Mouse (Mus musculus): ENCODE data around the gene Ppp4r3a. TPM values are rescaled to one million over a fixed set of nuclear protein-coding genes. Genes with fewer than 3 reads are reported as not detected.
A peak's percentile ranks its signal among the peaks of the same experiment; 100 is the strongest.
"Not testable (repeated sequence)": the region's sequence is repeated elsewhere in the genome, so short reads cannot be mapped to it uniquely, and the experiment has no call there.

Gene Ppp4r3a
- 10 to 100 TPM; 70.1 to 76.8 TPM for total RNA-seq (2021)
- long read RNA-seq, experiment 1, full-length matches to known transcripts, result 4 of 17 reads
- long read RNA-seq, experiment 1, partial matches to known transcripts, result 1 of 17 reads
- long read RNA-seq, experiment 1, other reads (novel, unspliced or antisense), result 12 of 17 reads
- long read RNA-seq, experiment 2, full-length matches to known transcripts, result 18 of 48 reads
- long read RNA-seq, experiment 2, partial matches to known transcripts, result 13 of 48 reads
- long read RNA-seq, experiment 2, other reads (novel, unspliced or antisense), result 17 of 48 reads

GRCm38 (mm10) chr12:101083076-101083838 lies at the start of gene Ppp4r3a:
Ppp4r3a (minus strand) TSS chr12:101083702.
- peak; percentile 87 to 93 for DNase-seq (ENCODE audit: low spot score in 2 of 2)

GRCm38 (mm10) chr12:101123013-101123412 lies 39.5 kb upstream of the Ppp4r3a start:
- DNase-seq (ENCODE audit: low spot score in 2 of 2), result no peak

DNA sequence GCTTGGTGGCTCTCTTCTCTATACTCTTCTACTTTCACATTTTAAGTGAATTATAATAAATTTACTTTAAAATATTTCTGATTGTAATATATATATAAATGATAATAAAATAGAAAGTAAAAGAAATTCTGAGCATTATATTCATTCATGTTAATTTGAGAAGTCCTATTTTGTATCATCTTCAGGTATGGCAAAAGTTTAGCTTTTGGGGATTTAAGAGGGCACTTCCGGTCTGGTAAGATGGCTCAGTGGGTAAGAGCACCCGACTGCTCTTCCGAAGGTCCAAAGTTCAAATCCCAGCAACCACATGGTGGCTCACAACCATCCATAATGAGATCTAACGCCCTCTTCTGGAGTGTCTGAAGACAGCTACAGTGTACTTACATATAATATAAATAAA lies 38.6 kb upstream of the Ppp4r3a start:
- DNase-seq (ENCODE audit: low spot score in 2 of 2), result not testable (repeated sequence)

GRCm38 (mm10) chr12:101109794-101110585 lies 26.5 kb upstream of the Ppp4r3a start:
- not testable (repeated sequence) for DNase-seq (ENCODE audit: low spot score in 2 of 2)

DNA sequence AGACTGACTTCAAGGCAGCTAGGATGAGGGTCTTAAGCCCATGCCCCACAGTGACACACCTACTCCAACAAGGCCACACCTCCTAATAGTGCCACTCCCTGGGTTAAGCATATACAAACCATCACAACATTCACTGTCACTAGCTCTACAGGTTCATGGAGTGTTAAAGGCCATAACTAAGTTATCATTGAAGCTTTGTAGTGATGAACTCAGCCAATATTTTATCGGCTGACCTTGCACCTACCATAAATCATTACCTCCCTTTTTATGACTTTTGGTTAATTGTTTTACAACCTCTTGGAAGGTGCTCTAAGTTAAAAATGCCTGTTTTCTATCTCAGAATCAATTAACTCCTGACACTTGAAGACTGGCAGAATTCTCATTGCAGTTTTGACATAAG lies 24.2 kb upstream of the Ppp4r3a start:
- DNase-seq (ENCODE audit: low spot score in 2 of 2), result no peak

GRCm38 (mm10) chr12:101105571-101105970 lies 22.1 kb upstream of the Ppp4r3a start:
- no peak for DNase-seq (ENCODE audit: low spot score in 2 of 2)

GRCm38 (mm10) chr12:101102648-101103047 lies 19.1 kb upstream of the Ppp4r3a start:
- DNase-seq (ENCODE audit: low spot score in 2 of 2), result no peak

DNA sequence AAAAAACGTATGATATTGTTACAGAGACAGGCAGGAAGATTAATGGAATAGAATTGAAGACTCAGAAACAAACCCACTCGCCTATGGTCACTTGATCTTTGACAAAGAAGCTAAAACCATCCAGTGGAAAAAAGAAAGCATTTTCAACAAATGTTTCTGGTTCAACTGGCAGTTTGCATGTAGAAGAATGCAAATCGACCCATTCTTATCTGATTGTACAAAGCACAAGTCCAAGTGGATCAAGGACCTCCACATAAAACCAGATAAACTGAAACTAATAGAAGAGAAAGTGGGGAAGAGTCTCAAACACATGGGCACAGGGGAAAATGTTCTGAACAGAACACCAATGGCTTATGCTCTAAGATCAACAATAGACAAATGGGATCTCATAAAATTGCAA lies 10.2 kb upstream of the Ppp4r3a start:
- not testable (repeated sequence) for DNase-seq (ENCODE audit: low spot score in 2 of 2)

- DNase-seq (ENCODE audit: low spot score in 2 of 2), result no peak
These were observed 6.5 kb upstream of the Ppp4r3a start for GRCm38 (mm10) chr12:101089955-101090354.

DNA sequence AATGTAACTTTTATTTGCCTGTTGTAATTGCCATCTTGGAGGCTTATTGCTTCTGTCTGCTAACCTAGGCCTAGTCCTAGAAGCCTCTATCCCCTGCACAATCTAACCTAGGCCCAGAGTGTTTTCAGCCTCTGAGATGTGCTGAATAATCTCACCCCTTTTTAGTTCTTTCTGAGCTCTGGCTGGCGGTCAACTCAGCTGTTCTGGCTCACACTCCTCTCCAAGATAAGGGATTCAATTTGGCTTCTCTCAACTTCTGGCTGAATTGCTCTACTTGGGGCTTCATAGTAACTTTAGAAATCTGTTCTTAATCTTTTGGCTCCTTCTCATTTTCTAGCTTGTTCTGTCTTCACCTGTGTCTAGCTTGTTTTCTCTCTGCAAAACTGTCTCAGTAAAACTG lies 3.9 kb upstream of the Ppp4r3a start:
- no peak for DNase-seq (ENCODE audit: low spot score in 2 of 2)

- no peak for DNase-seq (ENCODE audit: low spot score in 2 of 2)
These were observed 1.6 kb upstream of the Ppp4r3a start for GRCm38 (mm10) chr12:101084881-101085666.

- no peak for DNase-seq (ENCODE audit: low spot score in 2 of 2)
These were observed 735 bp upstream of the Ppp4r3a start for GRCm38 (mm10) chr12:101084237-101084636.

- DNase-seq (ENCODE audit: low spot score in 2 of 2), result no peak
These were observed 315 bp upstream of the Ppp4r3a start for GRCm38 (mm10) chr12:101083839-101084195.

- DNase-seq (ENCODE audit: low spot score in 2 of 2), result peak; percentile 25 to 29
These were observed 1.0 kb downstream of the Ppp4r3a start for GRCm38 (mm10) chr12:101082296-101083075.

DNA sequence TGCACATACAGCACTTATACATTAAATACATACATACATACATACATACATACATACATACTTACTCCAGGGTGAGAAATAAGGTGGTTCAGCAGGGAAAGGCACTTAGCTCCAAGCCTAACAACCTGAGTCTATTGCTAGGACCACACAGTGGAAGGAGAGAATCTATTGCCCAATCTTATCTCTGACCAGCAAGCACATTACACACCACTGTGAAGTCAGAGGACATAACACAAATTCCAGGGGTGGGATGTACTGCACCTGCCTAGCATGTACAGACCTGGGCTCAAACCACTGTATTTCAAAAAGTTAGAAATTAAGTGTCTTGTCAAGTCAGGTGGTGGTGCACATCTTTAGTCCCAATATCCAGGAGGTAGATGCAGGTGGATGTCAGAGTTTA lies 5.5 kb downstream of the Ppp4r3a start:
- DNase-seq (ENCODE audit: low spot score in 2 of 2), result no peak

GRCm38 (mm10) chr12:101075433-101075832 lies 8.1 kb downstream of the Ppp4r3a start:
- DNase-seq (ENCODE audit: low spot score in 2 of 2), result no peak

GRCm38 (mm10) chr12:101074821-101075429 lies 8.6 kb downstream of the Ppp4r3a start:
- no peak for DNase-seq (ENCODE audit: low spot score in 2 of 2)

DNA sequence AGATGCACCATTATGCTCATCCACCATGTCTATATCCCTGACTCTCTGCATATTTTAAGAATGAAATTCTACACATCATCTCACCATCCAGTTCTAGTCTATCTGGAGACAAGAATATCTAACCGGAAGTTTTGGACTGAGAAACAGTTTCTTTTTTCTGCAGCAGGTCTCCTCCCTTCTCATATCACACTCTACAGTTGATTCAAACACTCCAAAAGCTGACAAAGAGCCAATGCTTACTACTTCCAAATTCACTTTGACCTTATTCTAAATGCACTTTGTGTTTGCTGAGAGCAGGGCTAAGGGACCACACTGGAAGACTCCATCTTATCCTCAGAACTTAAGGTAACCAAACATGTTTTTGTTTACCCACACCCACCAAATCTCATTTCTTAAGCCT lies 13.7 kb downstream of the Ppp4r3a start:
- DNase-seq (ENCODE audit: low spot score in 2 of 2), result no peak

GRCm38 (mm10) chr12:101066329-101066728 lies 17.2 kb downstream of the Ppp4r3a start:
- no peak for DNase-seq (ENCODE audit: low spot score in 2 of 2)

DNA sequence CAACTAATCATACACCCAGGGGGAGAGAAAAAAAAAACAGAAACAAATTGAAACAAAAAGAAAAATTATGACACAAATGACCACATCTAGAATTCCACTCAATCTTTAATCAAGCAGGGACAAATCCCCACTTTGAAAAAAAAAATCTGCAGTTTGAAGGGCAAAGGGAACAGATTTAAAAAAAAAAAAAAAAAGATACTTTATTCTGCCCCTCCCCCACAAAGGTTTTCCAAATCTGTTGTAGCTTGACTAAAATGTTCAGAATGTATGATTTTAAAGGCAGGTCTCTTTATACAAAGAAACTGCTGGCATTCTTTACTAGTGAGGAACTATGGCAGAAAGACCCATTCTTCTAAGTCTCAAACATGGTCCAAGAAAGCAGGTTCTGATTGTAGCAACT lies 43.5 kb downstream of the Ppp4r3a start:
- DNase-seq (ENCODE audit: low spot score in 2 of 2), result no peak
